Mouse (Mus musculus) intestine, embryonic 14.5 days (tissue): Measurements from ENCODE around the gene Dcaf10. TPM values are rescaled to one million over a fixed set of nuclear protein-coding genes. Genes with fewer than 3 reads are reported as not detected.

ENCODE experiments used
- ATAC-seq: fragments of 200-750 bp; cut with Nextera tagmentation; replicated peaks from 2 replicates; pipeline ENCODE4 v1.8.0; 2017; ENCODE audit warnings: low read depth, moderate number of reproducible peaks, moderate TSS enrichment, moderate library complexity; ENCODE audit not compliant: low FRiP score, low TSS enrichment
- DNase-seq: peaks from one replicate; pipeline ENCODE4 v3.0.0-alpha.2; 2018; ENCODE audit warnings: low spot score
- H3K27ac ChIP-seq: fragments of 300-500 bp; sonication (generic); 2 replicates; pipeline ENCODE4 v1.5.1; 2014; ENCODE audit warnings: low read depth, mild to moderate bottlenecking, control low read depth
- H3K27me3 ChIP-seq: fragments of 300-500 bp; sonication (generic); replicated peaks from 2 replicates; pipeline ENCODE4 v1.6.1; 2014; ENCODE audit warnings: low read length, control low read depth; ENCODE audit not compliant: control insufficient read depth, insufficient read depth
- H3K36me3 ChIP-seq: fragments of 300-500 bp; sonication (generic); 2 replicates; pipeline ENCODE4 v1.6.1; 2014; ENCODE audit warnings: low read length, control low read depth; ENCODE audit not compliant: control insufficient read depth, insufficient read depth
- H3K4me1 ChIP-seq: fragments of 300-500 bp; sonication (generic); replicated peaks from 2 replicates; pipeline ENCODE4 v1.6.1; 2014; ENCODE audit warnings: low read length, control low read depth, mixed read lengths; ENCODE audit not compliant: control insufficient read depth, insufficient read depth
- H3K4me2 ChIP-seq: fragments of 300-500 bp; sonication (generic); 2 replicates; pipeline ENCODE4 v1.6.1; 2014; ENCODE audit warnings: low read length
- H3K4me3 ChIP-seq: fragments of 300-500 bp; sonication (generic); 2 replicates; pipeline ENCODE4 v1.5.1; 2014; ENCODE audit warnings: low read depth, low read length, control low read depth, mixed read lengths
- H3K9ac ChIP-seq: fragments of 300-500 bp; sonication (generic); 2 replicates; pipeline ENCODE4 v1.6.1; 2014; ENCODE audit warnings: mild to moderate bottlenecking, low read length
- H3K9me3 ChIP-seq: fragments of 300-500 bp; sonication (generic); 2 replicates; pipeline ENCODE4 v1.6.1; 2016; ENCODE audit warnings: low read length, control low read depth; ENCODE audit not compliant: control insufficient read depth
- WGBS: fragments of 180-500 bp; shearing (Covaris S2); extraction: QIAGEN DNeasy Blood & Tissue Kit; methylation state at CpG from one replicate; pipeline ENCODE4 v1.1.7; 2014; 5-methylcytosine and 5-hydroxymethylcytosine counted together
- polyA plus RNA-seq: library from polyadenylated mRNA; unstranded; fragments of >200 nt; fragmentation: Nextera tagmentation; extraction: Ambion mirVana; gene quantifications from 2 replicates; pipeline ENCODE4 v1.2.1, GENCODE M21; 2014

Gene Dcaf10
- polyA plus RNA-seq, 1 experiment from 2014 or later, result 14.2 TPM

DNA sequence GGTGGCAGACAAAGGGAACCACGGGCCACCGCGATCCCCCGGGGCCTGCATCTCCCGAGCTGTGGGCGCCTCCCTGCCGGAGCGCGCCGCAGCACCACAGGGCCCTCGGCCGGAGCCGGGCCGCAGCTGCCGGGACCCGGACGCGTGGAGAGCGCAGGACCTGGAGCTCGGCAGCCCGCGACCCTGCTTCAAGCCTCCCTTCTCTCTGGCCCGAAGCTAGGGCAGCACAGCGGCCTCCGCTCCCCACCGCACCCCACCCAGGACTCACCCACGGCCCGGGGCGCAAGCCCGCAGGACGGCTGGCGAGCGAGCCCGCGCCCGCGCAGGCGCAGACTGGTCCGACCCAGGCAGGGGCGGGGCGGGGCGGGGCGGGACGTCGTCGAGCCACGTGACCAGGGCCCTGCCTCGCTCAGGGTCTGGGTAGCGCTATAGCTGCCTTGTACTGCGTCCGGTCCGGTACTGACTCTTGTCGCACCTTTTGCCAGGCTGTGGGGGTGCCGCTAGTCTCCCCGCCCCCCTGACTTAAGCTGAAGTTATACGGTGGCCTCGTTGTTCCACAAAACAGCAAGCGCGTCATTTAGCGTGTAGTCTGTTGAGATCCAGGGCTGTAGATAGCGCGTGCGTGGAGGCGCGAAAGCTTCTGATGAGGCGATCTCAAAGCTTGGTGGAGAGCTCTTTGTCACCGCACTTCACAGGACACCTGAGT is 66.7 kb downstream of the Dcaf10 start, which contains the start of gene Slc25a51:
Gene Slc25a51, minus strand, starts transcription at position 340 of the 706 bp plus-strand sequence.
- no peaks in the 10 kb centered on the region for H3K9me3 ChIP-seq
- H3K4me2 ChIP-seq, result peak within 1 kb of the TSS; percentile 95
- H3K4me1 ChIP-seq, result peaks cover 25% of the 10 kb centered on the region
- ATAC-seq (peak; percentile 96), DNase-seq (peak; percentile 95)
- peak within 1 kb of the TSS; percentile 89 for H3K27ac ChIP-seq
- under 1% methylated on average over 62 of the region's 67 CpGs for WGBS
- H3K4me3 ChIP-seq, result peak within 1 kb of the TSS; percentile 82
- peaks cover 11% of the 10 kb centered on the region; the same call in 1 of the 2 replicates for H3K36me3 ChIP-seq
- H3K27me3 ChIP-seq, result no peaks in the 10 kb centered on the region
- peak within 1 kb of the TSS; percentile 96 for H3K9ac ChIP-seq

DNA sequence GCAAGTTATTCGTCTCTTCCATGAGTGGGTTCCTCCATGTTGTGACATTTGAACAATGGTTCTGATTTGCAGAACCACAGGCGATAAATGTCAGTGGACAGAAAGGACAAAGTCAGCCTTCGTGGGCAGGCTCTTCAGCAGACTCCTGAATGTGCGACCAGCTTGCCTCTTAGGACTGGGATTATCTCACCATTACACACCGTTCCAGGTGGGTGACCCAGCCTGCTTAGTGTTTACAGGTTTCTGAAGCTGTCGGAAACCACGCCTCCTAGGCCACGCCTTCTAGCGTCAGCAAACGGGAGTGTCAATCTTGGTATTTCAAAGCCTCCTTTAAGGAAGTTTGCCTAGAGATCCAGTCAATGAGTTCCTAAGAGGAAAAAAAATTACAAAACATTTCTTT is 67.4 kb downstream of the Dcaf10 start:
- Histone ChIP-seq H3K4me3 (peak overlapping the region; percentile 82), H3K27me3 (no peaks in the 10 kb centered on the region), H3K4me2 (peak overlapping the region; percentile 95), H3K27ac (peak overlapping the region; percentile 89), H3K9ac (peak overlapping the region; percentile 96), H3K9me3 (no peaks in the 10 kb centered on the region), H3K36me3 (peaks cover 4% of the 10 kb centered on the region; the same call in 1 of the 2 replicates), H3K4me1 (peaks cover 25% of the 10 kb centered on the region)
- DNase-seq, result peak; percentile 91
- peak; percentile 54 for ATAC-seq
- under 1% methylated on average over 10 of the region's 10 CpGs for WGBS

DNA sequence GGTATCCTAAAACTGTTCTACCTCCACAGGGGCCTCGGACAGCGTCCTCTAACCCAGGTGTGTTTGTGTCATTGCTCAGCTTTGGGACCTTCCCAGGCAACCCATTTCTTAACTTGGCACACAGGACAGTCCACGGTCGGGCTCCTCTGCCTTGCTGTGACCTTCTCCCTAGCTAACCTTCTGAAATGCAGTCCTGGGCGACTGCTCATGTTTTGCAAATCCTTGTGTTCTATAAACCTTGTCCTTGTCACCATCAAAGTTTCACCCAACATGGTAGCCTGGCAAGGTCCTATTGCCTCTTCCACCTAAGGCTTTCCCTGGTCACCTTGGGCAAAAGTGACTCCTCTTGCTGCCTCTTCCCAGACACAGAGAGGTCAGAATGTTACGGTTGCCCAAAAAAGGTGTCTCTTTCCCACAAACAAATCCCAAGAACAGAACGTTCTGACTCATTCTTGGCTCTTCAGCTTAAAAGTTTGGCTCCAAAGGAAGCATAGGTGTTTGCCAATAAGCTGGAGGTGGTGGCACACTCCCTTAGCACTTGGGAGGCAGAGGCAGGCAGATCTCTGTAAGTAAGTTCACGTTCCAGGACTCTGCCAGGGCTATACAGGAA is 69.4 kb downstream of the Dcaf10 start:
- H3K9ac ChIP-seq, result no peak overlapping the region
- no peak overlapping the region for H3K4me2 ChIP-seq
- H3K4me3 ChIP-seq, result no peak overlapping the region
- H3K9me3 ChIP-seq, result no peaks in the 10 kb centered on the region
- no peak for ATAC-seq
- 92% methylated on average over 8 of the region's 8 CpGs for WGBS
- H3K27me3 ChIP-seq, result no peaks in the 10 kb centered on the region
- no peak for DNase-seq
- no peaks in the 10 kb centered on the region for H3K36me3 ChIP-seq
- H3K4me1 ChIP-seq, result peaks cover 19% of the 10 kb centered on the region
- H3K27ac ChIP-seq, result no peak overlapping the region

DNA sequence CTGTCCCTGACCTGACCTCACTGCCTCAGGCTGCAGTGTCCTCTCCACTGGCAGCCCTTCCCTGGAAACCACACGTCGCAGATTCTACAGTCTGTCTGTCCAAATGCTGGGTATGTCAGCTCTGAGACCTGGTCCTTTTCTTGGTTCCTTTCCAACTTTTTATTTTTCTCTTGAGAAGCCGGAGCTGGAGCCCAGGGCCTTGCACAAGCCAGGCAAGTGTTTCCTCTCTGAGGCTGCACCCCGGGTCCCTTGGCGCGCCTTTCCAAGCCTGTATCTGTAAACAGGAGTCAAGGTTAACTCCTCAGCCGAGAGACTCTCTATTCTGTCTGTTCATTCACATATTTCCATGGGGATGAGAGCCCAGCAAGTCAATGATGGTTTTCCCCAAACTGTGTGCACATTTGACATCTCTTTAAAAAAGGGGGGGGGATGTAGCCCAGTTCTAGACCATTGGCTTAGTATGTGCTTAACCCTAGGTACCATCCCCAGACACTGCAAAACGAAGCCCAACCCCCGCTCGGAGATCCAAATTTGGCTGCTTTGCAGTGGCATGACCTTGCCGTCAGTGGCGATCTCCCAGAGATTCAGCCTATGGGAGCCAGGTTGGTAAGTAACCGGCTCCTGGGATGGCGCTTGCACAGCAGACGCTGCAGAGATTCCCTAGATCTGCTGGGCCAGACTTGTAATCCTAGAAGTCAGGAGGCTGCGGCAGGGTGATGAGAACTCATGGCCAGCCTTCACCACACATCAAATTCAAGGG is 70.7 kb downstream of the Dcaf10 start:
- WGBS, result 64% methylated on average over 16 of the region's 16 CpGs
- H3K4me3 ChIP-seq, result no peak overlapping the region
- peaks cover 6% of the 10 kb centered on the region for H3K4me1 ChIP-seq
- no peak overlapping the region for H3K9ac ChIP-seq
- no peaks in the 10 kb centered on the region for H3K27me3 ChIP-seq
- ATAC-seq (no peak), DNase-seq (no peak)
- no peaks in the 10 kb centered on the region for H3K36me3 ChIP-seq
- H3K9me3 ChIP-seq, result no peaks in the 10 kb centered on the region
- no peak overlapping the region for H3K27ac ChIP-seq
- no peak overlapping the region for H3K4me2 ChIP-seq

DNA sequence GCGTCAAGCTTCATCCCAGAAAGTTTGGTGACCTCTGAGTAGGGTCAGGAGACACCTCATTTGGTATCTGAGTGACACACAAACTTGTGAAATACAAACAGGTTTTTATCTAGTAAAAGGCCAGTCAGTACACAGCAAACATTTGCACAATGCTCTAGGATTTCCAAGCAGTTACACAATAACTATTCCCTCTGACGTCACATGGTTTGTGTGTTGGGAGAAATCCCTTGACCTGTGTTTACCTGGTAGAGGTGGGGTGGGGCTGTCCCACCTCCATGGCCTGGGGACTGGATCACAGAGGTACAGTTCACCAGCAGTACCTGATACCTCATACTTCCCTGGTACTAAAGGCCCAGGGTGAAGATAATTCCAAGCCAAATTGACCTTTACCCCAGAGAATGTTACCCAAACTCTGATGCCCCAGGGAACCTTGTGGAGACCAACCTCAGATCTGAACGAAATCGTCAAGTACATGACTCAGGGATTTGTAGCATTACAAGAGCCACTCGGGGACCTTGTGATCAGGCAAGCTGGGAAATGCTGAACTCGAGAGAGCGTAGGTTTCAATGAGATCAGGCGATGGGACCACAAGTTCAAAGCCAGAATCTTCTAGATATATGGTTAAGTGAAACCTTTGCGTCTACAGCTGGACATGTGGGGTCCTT is 71.9 kb downstream of the Dcaf10 start:
- Histone ChIP-seq H3K27ac (no peak overlapping the region), H3K36me3 (no peaks in the 10 kb centered on the region), H3K4me3 (no peak overlapping the region), H3K27me3 (no peaks in the 10 kb centered on the region), H3K4me2 (no peak overlapping the region), H3K9ac (no peak overlapping the region), H3K4me1 (peaks cover 10% of the 10 kb centered on the region), H3K9me3 (no peaks in the 10 kb centered on the region)
- 73% methylated on average over 9 of the region's 9 CpGs for WGBS
- DNase-seq (no peak), ATAC-seq (no peak)

DNA sequence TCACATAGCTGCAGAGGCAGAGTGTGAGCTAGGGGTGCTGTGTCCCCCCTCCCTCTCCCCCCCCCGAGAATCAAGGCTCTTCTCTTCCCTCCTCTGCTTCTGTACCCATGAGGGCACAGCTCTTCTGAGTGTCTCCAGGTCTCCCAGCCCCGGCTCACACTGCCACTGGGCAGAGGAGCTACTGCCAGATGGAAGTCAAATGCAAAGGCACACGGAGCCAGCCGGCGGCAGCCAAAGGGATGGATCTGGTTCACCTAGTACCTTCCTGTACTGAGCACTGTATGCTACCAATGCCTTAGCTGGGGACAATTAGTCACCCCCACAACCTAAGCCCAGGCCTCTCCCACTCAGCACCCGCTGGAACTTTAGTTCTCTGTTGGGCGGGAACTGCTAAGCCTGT is 74.4 kb downstream of the Dcaf10 start:
- Histone ChIP-seq H3K9ac (no peak overlapping the region), H3K27ac (no peak overlapping the region), H3K36me3 (no peaks in the 10 kb centered on the region), H3K4me1 (peaks cover 6% of the 10 kb centered on the region; the same call in 1 of the 2 replicates), H3K4me2 (no peak overlapping the region), H3K4me3 (no peak overlapping the region), H3K27me3 (no peaks in the 10 kb centered on the region), H3K9me3 (no peaks in the 10 kb centered on the region)
- ATAC-seq, result no peak
- DNase-seq, result no peak
- 67% methylated on average over 7 of the region's 7 CpGs for WGBS

DNA sequence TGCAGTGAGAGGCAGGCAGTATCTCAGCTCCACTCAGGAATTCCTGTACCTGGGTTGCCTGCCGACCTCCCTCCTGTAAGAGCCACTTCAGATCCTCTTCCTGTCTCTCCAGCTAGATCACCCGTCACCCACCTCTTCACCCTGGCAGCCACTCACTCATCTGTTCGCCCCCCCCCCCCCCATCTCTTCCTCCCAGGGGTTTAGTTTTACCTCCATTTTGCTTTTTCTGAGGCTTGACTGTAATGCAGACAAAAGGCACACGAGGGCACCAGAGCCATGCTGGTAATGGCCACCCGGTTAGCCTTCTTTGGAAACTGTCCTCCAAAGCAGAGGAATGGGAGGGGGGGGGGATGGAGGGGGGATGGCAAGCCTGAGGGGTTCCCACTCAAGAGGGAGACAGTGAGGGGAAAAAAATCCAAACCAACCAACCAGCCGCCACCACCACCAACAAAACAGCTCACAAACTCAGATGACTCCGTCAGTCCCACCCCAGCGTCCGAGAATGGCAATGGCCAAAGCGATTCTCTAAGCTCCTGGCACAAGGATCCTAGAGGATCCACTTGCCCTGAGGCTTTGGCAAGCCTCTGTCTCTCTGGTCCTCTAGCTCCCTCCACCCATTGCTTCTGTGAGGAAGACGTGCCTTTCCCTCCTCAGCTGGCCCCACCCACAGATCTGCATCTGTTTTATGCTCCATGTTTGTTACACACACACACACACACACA is 76.5 kb downstream of the Dcaf10 start:
- Histone ChIP-seq H3K9ac (no peak overlapping the region), H3K4me3 (no peak overlapping the region), H3K9me3 (no peaks in the 10 kb centered on the region), H3K27me3 (no peaks in the 10 kb centered on the region), H3K4me1 (peaks cover 8% of the 10 kb centered on the region), H3K4me2 (no peak overlapping the region), H3K27ac (no peak overlapping the region), H3K36me3 (peaks cover 3% of the 10 kb centered on the region; the same call in 1 of the 2 replicates)
- peak; percentile 87 for DNase-seq
- peak; percentile 6; the same call in 1 of the 2 replicates for ATAC-seq
- 25% methylated on average over 11 of the region's 11 CpGs for WGBS

DNA sequence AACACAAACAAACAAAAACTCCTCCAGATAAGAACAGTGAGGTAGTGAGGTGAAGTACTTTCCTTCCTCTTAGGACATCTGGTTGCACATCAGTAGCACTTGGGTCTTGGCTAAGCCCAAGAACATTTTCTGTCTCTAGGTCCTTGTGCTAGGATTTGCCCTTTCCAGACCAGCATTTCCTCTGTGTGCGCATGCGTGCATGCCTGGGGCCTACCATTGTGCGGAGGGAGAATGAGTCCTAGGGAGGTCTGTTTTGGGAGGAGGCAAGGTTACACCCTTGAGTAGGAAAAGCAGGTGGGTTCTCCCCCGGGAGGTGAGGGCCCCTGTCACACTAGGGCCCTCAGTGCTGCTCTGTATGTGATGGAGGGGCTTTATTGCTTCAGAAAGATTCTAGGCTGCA is 77.2 kb downstream of the Dcaf10 start:
- H3K27ac ChIP-seq, result no peak overlapping the region
- WGBS, result 89% methylated on average over 4 of the region's 4 CpGs
- H3K4me2 ChIP-seq, result no peak overlapping the region
- H3K9ac ChIP-seq, result no peak overlapping the region
- H3K9me3 ChIP-seq, result no peaks in the 10 kb centered on the region
- no peak overlapping the region for H3K4me3 ChIP-seq
- H3K27me3 ChIP-seq, result no peaks in the 10 kb centered on the region
- peaks cover 14% of the 10 kb centered on the region for H3K4me1 ChIP-seq
- peaks cover 3% of the 10 kb centered on the region; the same call in 1 of the 2 replicates for H3K36me3 ChIP-seq
- DNase-seq (no peak), ATAC-seq (no peak)
